Mouse (Mus musculus) gastrocnemius, postnatal 10 days (tissue): ENCODE measurements around the gene Dip2c. TPM values are rescaled to one million over a fixed set of nuclear protein-coding genes. Genes with fewer than 3 reads are reported as not detected.

Experiments used
- DNase-seq: peaks from one replicate; pipeline ENCODE4 v3.0.0; 2021; ENCODE audit warnings: mixed read lengths
- total RNA-seq, 2 experiments: library from RNA; stranded (reverse); gene quantifications; 2 replicates each; pipeline ENCODE4 v1.2.3; 2021

Gene Dip2c
- total RNA-seq, 2 experiments from 2014 or later, result 20.8 to 22.5 TPM

- DNase-seq, result no peak
Measured at GRCm38 (mm10) chr13:9424434-9424833, 148.1 kb downstream of the Dip2c start.

GRCm38 (mm10) chr13:9426267-9426666 is 149.9 kb downstream of the Dip2c start:
- DNase-seq, result no peak

DNA sequence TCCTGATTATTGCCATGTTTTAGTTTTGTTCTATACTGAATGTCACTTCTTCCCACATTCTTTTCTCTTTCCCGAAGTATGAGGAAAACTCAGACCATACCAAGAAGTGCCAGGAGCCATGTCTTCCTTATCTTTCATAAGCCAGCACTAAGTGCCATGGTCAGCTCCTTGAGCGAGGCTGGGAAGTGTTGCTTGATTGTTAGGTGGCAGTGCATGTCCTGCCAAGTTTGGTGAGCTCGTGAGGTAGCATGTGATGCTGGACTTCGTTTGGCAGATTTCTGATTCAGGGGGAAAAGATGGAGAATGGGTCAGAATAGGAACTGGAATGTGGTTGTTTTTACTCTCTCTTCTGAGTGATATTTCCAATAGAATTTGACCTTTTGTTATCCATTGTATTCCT is 150.5 kb downstream of the Dip2c start:
- DNase-seq, result no peak

DNA sequence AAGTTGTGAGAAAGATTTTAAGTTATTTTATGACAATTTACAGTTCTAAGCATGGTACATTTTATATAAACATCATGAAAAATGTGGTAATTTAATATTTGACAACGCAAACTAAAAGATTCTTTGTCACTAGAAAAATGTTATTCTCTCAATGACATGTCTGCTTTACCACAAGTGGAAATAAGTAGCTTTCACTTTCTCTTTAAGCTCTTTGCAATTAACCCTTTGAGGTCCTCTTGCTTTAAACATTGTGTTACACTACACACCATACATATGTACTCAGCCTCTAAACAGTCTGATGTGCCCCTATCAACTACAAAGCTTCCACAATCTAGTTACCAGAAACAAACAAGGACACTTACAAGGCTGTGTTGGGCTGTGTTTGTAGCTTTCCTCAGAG is 153.6 kb downstream of the Dip2c start:
- no peak for DNase-seq

- no peak for DNase-seq
Measured at GRCm38 (mm10) chr13:9430724-9431123, 154.4 kb downstream of the Dip2c start.

DNA sequence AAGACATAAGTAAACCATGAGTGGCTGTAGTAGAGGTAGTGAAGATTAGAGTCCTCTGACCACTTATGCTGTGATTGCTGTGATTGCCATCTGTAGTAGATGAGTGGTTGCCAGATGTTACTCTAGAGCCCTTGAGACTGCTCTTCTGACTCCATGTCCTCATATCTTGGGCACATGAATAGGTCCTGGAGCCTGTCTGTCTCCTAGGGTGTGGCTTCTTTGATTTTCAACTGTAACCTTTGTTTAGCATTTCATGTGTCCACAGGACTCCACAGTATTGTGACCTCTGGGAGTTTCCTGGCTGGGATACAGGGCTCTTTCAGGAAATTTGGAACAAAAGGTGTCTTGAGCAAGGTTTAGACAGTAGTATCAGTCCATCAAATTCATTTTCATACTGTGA is 155.1 kb downstream of the Dip2c start:
- DNase-seq, result no peak

DNA sequence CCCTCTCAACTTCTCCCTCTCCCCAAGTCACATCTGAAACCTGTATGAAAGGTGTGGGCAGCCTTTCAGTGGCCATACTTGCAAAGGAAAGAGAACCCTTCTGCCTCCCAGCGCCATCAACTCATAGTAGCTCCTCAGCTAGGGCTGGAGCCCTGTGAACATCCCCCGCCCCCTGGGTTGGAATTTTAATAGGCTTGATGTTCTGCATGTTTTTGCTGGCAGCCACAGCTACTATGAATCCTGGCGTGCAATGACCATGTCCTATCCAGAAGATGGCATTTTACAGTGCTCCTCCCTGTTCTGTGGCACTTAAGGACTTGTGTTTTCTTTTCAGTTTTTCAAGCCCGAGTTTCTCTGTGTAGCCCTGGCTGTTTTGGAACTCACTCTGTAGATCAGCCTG is 166.7 kb downstream of the Dip2c start:
- DNase-seq, result peak; percentile 5

DNA sequence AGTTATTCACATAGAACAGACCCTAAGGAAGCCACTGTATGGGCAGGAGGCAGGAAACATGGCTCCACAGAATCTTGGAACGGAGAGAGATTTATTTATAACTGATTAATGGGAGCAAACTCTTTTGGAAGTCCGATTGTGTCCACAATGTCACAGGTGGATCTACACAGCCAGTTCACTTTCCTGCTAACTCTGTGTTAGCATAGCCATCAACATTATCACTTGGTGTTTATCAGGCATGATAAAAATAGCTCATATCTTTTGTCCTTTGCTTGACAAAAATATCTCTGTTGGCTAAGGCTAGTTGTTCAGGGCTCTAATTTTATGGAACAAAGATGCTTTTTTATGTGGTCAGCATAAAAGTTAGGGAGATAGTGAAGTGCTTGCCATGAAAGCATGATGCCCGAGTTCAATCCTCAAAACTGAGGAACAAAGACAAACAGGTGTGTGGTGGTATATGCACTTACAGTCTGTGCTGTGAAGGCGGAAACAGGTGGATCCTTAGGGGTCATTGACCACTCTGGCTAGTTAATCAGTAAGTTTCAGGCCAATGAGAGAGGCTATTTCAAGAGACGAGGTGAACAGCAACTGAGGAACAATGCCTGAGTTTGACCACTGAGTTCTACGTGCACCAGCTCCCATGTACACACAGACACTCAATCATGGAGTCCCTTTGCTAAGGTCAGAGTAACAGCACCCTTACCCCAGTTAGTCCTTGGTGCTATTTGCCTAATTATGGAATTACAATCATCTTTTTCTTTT is 169.4 kb downstream of the Dip2c start:
- DNase-seq, result no peak

DNA sequence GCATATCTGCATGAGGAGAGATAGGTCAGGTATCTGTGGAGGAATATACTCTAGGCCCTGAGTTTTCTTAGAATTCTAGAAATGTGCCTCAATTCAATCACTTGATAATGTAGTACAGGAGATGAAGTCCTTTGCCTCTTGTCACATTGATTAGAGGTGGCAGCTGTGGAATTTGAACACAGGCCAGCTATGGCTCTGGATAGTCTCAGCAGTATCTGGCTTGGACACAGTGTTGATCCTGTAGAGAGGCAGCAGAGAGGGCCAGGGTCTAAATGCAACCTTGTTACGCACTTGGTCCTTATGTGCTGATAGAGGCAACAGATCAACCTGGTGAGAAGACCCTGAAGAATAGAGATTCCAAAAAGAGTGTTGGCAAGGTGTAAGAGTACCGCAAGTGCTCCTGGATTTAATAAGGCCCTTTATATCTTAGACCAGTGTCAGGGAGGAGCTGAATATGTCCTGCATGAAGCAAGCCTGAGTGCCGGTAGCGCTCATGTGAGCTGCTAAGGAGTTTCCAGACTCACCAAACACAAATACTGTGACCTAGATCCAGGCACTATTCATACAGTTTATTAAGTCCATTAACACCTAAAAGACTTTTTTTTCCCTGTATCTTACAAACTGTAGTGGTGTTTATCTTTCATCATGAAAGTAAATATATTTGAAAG is 170.3 kb downstream of the Dip2c start:
- peak; percentile 44 for DNase-seq

DNA sequence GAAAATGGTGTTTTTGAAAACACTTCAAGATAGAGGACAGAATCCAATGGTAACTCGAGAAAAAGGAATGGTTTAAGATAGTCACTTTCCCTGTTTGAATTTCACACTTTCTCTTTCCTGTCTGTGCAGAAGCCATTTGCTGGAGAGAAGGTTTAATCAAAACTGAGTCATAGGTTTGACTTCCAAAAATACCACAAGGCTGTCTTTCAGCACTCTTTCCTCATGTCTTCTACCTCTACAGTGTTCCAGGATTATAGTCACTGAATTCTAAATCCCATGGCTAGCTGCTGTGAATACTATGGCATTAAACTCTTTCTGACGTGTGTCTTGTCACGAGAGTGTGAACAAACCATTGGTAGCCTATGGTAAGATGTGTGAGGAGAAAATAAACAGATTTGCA is 173.9 kb downstream of the Dip2c start:
- no peak for DNase-seq

- DNase-seq, result no peak
Measured at GRCm38 (mm10) chr13:9451952-9452351, 175.6 kb downstream of the Dip2c start.

DNA sequence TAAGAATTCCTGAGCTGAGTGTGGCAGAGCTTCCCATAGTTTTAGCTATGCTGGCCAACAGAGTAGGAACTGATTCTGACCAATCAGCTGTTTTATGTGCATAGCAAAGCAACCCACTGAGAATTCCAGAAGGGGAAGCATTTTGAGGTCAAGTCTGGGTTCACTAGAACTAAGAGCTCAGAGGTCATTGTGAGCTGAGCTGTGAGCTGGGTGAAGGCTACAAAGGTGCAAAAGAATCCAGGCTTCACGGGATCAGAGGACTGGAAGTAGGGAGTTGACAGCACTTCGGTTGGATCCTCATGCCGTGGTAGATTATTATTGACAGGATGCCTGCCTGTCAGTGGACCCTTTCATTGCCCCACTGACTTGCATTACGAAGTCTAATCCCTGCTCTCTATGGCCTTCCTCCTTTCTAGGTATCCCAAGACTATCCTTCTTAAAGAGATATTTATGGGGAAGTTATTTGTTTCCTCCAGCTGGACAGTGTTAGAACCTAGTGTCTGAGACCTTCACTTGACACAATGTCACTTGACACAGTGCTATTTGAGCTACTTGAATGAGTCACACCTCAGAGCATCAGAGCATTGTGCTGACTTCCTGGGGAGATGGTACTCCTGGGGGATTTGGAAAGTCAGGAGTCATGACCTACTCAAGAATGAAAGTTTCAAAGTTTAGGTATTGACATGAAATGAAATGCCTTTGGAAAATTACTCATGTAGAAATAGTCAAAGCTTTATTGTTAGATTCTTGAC is 178.3 kb downstream of the Dip2c start:
- no peak for DNase-seq

DNA sequence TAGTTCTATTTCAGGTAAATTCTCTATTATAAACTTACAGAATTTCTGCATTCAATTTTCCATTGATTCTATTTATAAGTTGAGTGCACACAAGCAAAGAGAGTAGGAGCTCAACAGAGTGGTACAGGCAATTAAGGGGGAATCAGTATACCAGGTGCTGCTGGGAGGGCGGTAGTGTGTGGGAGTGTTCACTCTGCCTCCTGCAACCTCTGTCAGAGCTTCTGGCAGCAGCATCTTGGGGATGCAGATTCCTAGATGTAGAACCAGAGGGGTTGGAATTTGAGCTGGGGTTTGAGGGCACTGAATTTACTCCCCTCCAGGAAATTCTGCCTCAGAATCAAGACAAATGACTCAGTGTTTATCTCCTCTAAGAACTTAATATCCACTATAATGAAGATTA is 179.7 kb downstream of the Dip2c start:
- no peak for DNase-seq

- no peak for DNase-seq
Measured at GRCm38 (mm10) chr13:9457420-9458308, 181.3 kb downstream of the Dip2c start.

DNA sequence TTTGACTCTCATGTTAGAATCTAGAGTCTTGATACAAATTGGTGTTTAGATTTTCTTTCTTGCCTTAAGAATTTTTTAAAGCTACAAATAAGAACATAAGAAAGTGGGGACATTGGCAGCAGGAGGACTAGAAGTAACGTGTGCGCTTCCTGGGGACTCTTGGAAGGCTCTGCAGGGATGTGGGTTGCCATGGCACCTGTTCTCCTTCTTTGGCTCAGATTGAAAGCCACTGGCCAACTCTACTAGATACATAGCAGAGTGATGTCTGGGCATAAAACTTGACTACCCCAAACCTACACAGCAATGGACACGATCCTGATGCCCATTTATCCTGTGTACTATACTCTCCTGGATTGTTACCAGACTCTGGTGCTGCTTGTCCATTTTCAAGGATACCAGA is 188.1 kb downstream of the Dip2c start:
- DNase-seq, result no peak

GRCm38 (mm10) chr13:9467216-9467615 is 190.9 kb downstream of the Dip2c start:
- DNase-seq, result peak; percentile 63

- no peak for DNase-seq
Measured at GRCm38 (mm10) chr13:9473383-9473782, 197.1 kb downstream of the Dip2c start.

- DNase-seq, result no peak
Measured at GRCm38 (mm10) chr13:9481722-9482121, 205.4 kb downstream of the Dip2c start.

DNA sequence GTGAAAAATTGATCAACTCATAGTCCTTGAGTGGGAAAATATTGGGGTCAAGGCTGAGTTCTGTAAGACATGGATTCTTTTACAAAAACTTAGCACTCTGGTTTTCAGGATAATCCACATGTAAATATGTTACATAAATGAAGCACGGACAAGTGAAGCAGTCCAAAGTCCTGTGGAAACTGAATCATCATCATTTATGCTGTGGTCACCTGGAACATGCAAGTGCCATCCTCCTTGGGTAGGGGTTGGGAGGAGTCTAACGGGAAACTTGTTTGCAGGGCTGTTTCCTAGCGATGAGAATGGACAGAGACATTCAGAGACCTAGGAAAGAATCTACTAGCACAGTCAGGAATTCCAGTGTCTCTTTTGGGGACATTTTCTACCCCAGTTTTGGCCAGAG is 213.4 kb downstream of the Dip2c start:
- DNase-seq, result no peak

DNA sequence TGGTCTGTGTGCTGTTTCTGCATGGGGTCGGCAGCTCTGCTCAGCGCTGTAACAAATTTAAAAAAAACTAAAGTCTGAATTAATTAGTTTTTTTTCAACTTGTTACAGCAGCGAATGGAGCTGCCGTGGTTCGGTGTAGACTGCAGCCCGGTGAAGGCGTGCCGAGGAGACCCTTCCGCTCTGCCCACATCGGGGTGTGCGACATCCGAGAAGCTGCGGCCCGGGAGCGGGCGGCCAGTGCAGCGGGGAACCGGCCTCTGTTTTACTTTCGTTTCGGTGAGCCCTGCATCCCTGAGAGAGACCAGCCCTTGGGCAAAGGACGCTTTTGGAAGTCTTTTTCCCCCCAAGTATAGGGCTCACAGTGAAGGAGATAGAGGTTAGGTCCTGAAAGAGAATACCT is 218.4 kb downstream of the Dip2c start:
- DNase-seq, result peak; percentile 27

- no peak for DNase-seq
Measured at GRCm38 (mm10) chr13:9504118-9504856, 228.0 kb downstream of the Dip2c start.

- no peak for DNase-seq
Measured at GRCm38 (mm10) chr13:9538556-9538955, 262.2 kb downstream of the Dip2c start.
